Mouse (Mus musculus) lung, adult 2 months (tissue): ENCODE data around the gene Palb2. TPM values are rescaled to one million over a fixed set of nuclear protein-coding genes. Genes with fewer than 3 reads are reported as not detected.
"Not testable (repeated sequence)": the region's sequence is repeated elsewhere in the genome, so short reads cannot be mapped to it uniquely, and the experiment has no call there.

Experiments used
- DNase-seq: peaks from one replicate; pipeline ENCODE4 v3.0.0; 2022
- H3K4me1 ChIP-seq: fragments of 200-500 bp; 2 replicates; pipeline ENCODE4 v1.6.1; 2011; ENCODE audit warnings: low read length; ENCODE audit not compliant: control insufficient read depth, insufficient read depth
- H3K4me3 ChIP-seq: fragments of 200-500 bp; replicated peaks from 2 replicates; pipeline ENCODE3; 2011; ENCODE audit warnings: low read depth, mild to moderate bottlenecking, control low read depth, low read length; ENCODE audit errors: extremely low read depth
- CTCF ChIP-seq: fragments of 200-500 bp; IDR thresholded peaks from 2 replicates; pipeline ENCODE4 v1.5.1; 2011; ENCODE audit warnings: mild to moderate bottlenecking, low read length, control low read depth; ENCODE audit not compliant: insufficient read depth
- POLR2A ChIP-seq: fragments of 200-500 bp; IDR thresholded peaks from 2 replicates; pipeline ENCODE4 v1.6.1; 2011; ENCODE audit warnings: low read depth, mild to moderate bottlenecking, control low read depth, low read length, borderline replicate concordance; ENCODE audit errors: extremely low read depth
- WGBS: fragments of 180-500 bp; shearing (Covaris S2); methylation state at CpG from one replicate; pipeline ENCODE4 v1.1.7; 2018; 5-methylcytosine and 5-hydroxymethylcytosine counted together
- polyA plus RNA-seq: library from polyadenylated mRNA; depleted of rRNA; stranded (reverse); fragments of >200 nt; gene quantifications from 2 replicates; pipeline ENCODE4 v1.2.3, GENCODE M21; 2012

Palb2 gene
- polyA plus RNA-seq, 1 experiment = 0.67 TPM

GRCm38 (mm10) chr7:122101747-122102244, 31.0 kb downstream of the Palb2 start, which contains the start of gene Ndufab1:
Gene Ndufab1 (minus strand): TSS chr7:122101886.
- TF ChIP-seq POLR2A (no peak), CTCF (peak; percentile 55)
- peak; percentile 78 for DNase-seq
- Histone ChIP-seq H3K4me1 (peaks cover 11% of the 10 kb centered on the region), H3K4me3 (peak within 1 kb of the TSS; percentile 67)
- WGBS = under 1% methylated on average over 43 of the region's 43 CpGs

GRCm38 (mm10) chr7:122101014-122101746, 31.6 kb downstream of the Palb2 start:
- Histone ChIP-seq H3K4me1 (peaks cover 11% of the 10 kb centered on the region), H3K4me3 (peak overlapping the region; percentile 65)
- WGBS = 4% methylated on average over 28 of the region's 28 CpGs
- DNase-seq = not testable (repeated sequence)

GRCm38 (mm10) chr7:122099222-122099621, 33.6 kb downstream of the Palb2 start:
- TF ChIP-seq POLR2A (no peak), CTCF (peak; percentile 65)
- WGBS = 46% methylated on average over 4 of the region's 4 CpGs
- no peak overlapping the region for H3K4me3 ChIP-seq
- peaks cover 11% of the 10 kb centered on the region for H3K4me1 ChIP-seq
- DNase-seq = peak; percentile 14

GRCm38 (mm10) chr7:122098009-122098408, 34.8 kb downstream of the Palb2 start:
- Histone ChIP-seq H3K4me1 (peaks cover 11% of the 10 kb centered on the region), H3K4me3 (no peak overlapping the region)
- 71% methylated on average over 3 of the region's 3 CpGs for WGBS
- DNase-seq = no peak
- TF ChIP-seq CTCF (no peak), POLR2A (no peak)

GRCm38 (mm10) chr7:122094564-122095330, 38.0 kb downstream of the Palb2 start:
- H3K4me3 ChIP-seq = no peak overlapping the region
- TF ChIP-seq CTCF = 0 out of 2 replicates have a peak, but pooled peaks have one; percentile 1
- TF ChIP-seq POLR2A = no peak
- WGBS = 90% methylated on average over 2 of the region's 2 CpGs
- no peak for DNase-seq
- H3K4me1 ChIP-seq = peaks cover 4% of the 10 kb centered on the region

- Histone ChIP-seq H3K4me1 (no peaks in the 10 kb centered on the region), H3K4me3 (no peak overlapping the region)
- DNase-seq = no peak
- 86% methylated on average over 11 of the region's 11 CpGs for WGBS
- no peak for TF ChIP-seq CTCF
- TF ChIP-seq POLR2A = no peak
Measured at GRCm38 (mm10) chr7:122087195-122087982, 45.4 kb downstream of the Palb2 start.

- WGBS = 93% methylated on average over 1 of the region's 1 CpGs
- no peaks in the 10 kb centered on the region for H3K4me1 ChIP-seq
- DNase-seq = no peak
- no peak for TF ChIP-seq CTCF
- no peak for TF ChIP-seq POLR2A
- no peak overlapping the region for H3K4me3 ChIP-seq
Measured at GRCm38 (mm10) chr7:122081071-122081470, 51.7 kb downstream of the Palb2 start.

GRCm38 (mm10) chr7:122079798-122080554, 52.8 kb downstream of the Palb2 start:
- Histone ChIP-seq H3K4me1 (no peaks in the 10 kb centered on the region), H3K4me3 (no peak overlapping the region)
- WGBS = 83% methylated on average over 8 of the region's 8 CpGs
- no peak for TF ChIP-seq CTCF
- no peak for TF ChIP-seq POLR2A
- no peak for DNase-seq
